Mouse (Mus musculus) frontal cortex, postnatal 14 days (tissue): ENCODE measurements around the gene Arhgef25.

Source experiments
- DNase-seq, 2 experiments: peaks; one replicate each; pipeline ENCODE4 v3.0.0; 2022; ENCODE audit warnings: low spot score in 2 of 2

Gene Arhgef25

GRCm38 (mm10) chr10:127189651-127190381, at the start of gene Arhgef25:
Gene Arhgef25, minus strand, starts transcription at chr10:127190083.
- DNase-seq, result no peak

GRCm38 (mm10) chr10:127238241-127238824, 48.5 kb upstream of the Arhgef25 start:
- no peak for DNase-seq

- DNase-seq, result no peak
Measured at GRCm38 (mm10) chr10:127236541-127236940, 46.7 kb upstream of the Arhgef25 start.

- DNase-seq, result no peak
Measured at GRCm38 (mm10) chr10:127233141-127233540, 43.3 kb upstream of the Arhgef25 start.

GRCm38 (mm10) chr10:127231741-127232140, 41.9 kb upstream of the Arhgef25 start:
- no peak for DNase-seq

GRCm38 (mm10) chr10:127230693-127231092, 40.8 kb upstream of the Arhgef25 start:
- DNase-seq, result no peak

GRCm38 (mm10) chr10:127228897-127229296, 39.0 kb upstream of the Arhgef25 start:
- DNase-seq, result no peak

GRCm38 (mm10) chr10:127227163-127227562, 37.3 kb upstream of the Arhgef25 start:
- no peak for DNase-seq

GRCm38 (mm10) chr10:127226318-127226895, 36.5 kb upstream of the Arhgef25 start:
- DNase-seq, result no peak

GRCm38 (mm10) chr10:127225732-127226131, 35.8 kb upstream of the Arhgef25 start:
- DNase-seq, result no peak

- no peak for DNase-seq
Measured at GRCm38 (mm10) chr10:127225213-127225612, 35.3 kb upstream of the Arhgef25 start.

GRCm38 (mm10) chr10:127218339-127218738, 28.5 kb upstream of the Arhgef25 start:
- DNase-seq, result no peak

- DNase-seq, result no peak
Measured at GRCm38 (mm10) chr10:127217177-127217576, 27.3 kb upstream of the Arhgef25 start.

- DNase-seq, result no peak
Measured at GRCm38 (mm10) chr10:127216456-127216855, 26.6 kb upstream of the Arhgef25 start.

- no peak for DNase-seq
Measured at GRCm38 (mm10) chr10:127214422-127214803, 24.5 kb upstream of the Arhgef25 start.

GRCm38 (mm10) chr10:127213704-127214421, 24.0 kb upstream of the Arhgef25 start:
- no peak for DNase-seq

- no peak for DNase-seq
Measured at GRCm38 (mm10) chr10:127213272-127213671, 23.4 kb upstream of the Arhgef25 start.

GRCm38 (mm10) chr10:127211414-127211854, 21.6 kb upstream of the Arhgef25 start, which contains the start of gene Pip4k2c:
Gene Pip4k2c, minus strand, starts transcription at chr10:127211585.
- peak; percentile 78 to 84 for DNase-seq

GRCm38 (mm10) chr10:127210961-127211405, 21.1 kb upstream of the Arhgef25 start:
- DNase-seq, result no peak

GRCm38 (mm10) chr10:127209928-127210570, 20.2 kb upstream of the Arhgef25 start:
- no peak for DNase-seq

GRCm38 (mm10) chr10:127208921-127209320, 19.0 kb upstream of the Arhgef25 start:
- DNase-seq, result no peak

GRCm38 (mm10) chr10:127205373-127205772, 15.5 kb upstream of the Arhgef25 start:
- DNase-seq, result no peak
